Mouse (Mus musculus): ENCODE measurements at regions not wholly inside any gene's neighbourhood (a gene's known extent, or its start where the extent isn't known, plus 50 kb on each side); places are given as distances from the start of the nearest gene placed in this dataset.

- Histone ChIP-seq H3K4me3 (replicated peaks; ENCODE audit: low read depth, low read length) (no peak overlapping the region), H3K9ac (ENCODE audit: low read depth, low read length) (no peak overlapping the region), H3K27ac (no peak overlapping the region), H3K36me3 (ENCODE audit: insufficient read depth, low read length) (no peaks in the 10 kb centered on the region), H3K4me1 (replicated peaks; ENCODE audit: insufficient read depth, low read length) (no peaks in the 10 kb centered on the region), H3K4me2 (ENCODE audit: low read length) (no peak overlapping the region), H3K9me3 (replicated peaks; ENCODE audit: low read length) (no peaks in the 10 kb centered on the region), H3K27me3 (ENCODE audit: insufficient read depth, low read length) (no peaks in the 10 kb centered on the region)
- no peak for TF ChIP-seq CTCF (IDR thresholded peaks at IDR 0.05; ENCODE audit: low read depth)
- 89% methylated on average over 5 of the region's 5 CpGs for WGBS
- DNase-seq (ENCODE audit: low spot score) (no peak), ATAC-seq (replicated peaks; ENCODE audit: low FRiP score, low read depth) (no peak)
Measured at GRCm38 (mm10) chr13:114219870-114220492, 168.1 kb downstream of the Ndufs4 start.

DNA sequence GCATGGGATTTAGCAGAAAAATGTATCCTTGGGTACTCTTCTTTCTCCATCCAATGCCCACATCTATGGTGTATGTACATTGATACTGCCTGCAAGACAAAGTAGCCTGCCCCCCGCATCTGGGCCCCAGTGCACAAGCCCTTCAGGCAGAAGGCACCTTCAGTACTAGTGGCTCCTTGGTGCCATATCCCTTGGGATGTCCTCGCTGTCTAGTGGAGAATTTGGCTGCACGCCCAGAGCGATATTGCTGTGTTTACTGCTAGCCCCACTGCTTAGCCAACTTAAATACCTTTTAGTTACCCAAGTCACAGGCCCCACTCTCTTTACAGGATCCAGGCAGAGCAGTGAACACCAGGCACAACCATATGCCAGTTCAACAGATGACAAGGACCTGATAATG is 173.0 kb downstream of the Ndufs4 start:
- 81% methylated on average over 4 of the region's 4 CpGs for WGBS
- ATAC-seq (replicated peaks; ENCODE audit: low FRiP score, low read depth) (no peak), DNase-seq (ENCODE audit: low spot score) (no peak)
- TF ChIP-seq CTCF (IDR thresholded peaks at IDR 0.05; ENCODE audit: low read depth) = no peak
- Histone ChIP-seq H3K27ac (no peak overlapping the region), H3K9me3 (replicated peaks; ENCODE audit: low read length) (no peaks in the 10 kb centered on the region), H3K4me2 (ENCODE audit: low read length) (no peak overlapping the region), H3K4me3 (replicated peaks; ENCODE audit: low read depth, low read length) (no peak overlapping the region), H3K36me3 (ENCODE audit: insufficient read depth, low read length) (no peaks in the 10 kb centered on the region), H3K4me1 (replicated peaks; ENCODE audit: insufficient read depth, low read length) (no peaks in the 10 kb centered on the region), H3K9ac (ENCODE audit: low read depth, low read length) (no peak overlapping the region), H3K27me3 (ENCODE audit: insufficient read depth, low read length) (no peaks in the 10 kb centered on the region)
